Mouse (Mus musculus) cortical plate, adult 2 months (tissue): Measurements from ENCODE around the gene Rala.

ENCODE experiments used
- CTCF ChIP-seq: fragments of 200-500 bp; IDR thresholded peaks from 2 replicates; pipeline ENCODE4 v1.5.1; 2011; ENCODE audit warnings: mild to moderate bottlenecking, control low read depth, low read length; ENCODE audit not compliant: insufficient read depth; ENCODE audit errors: extremely low read depth
- POLR2A ChIP-seq: fragments of 200-500 bp; IDR thresholded peaks from 2 replicates; pipeline ENCODE4 v1.6.1; 2011; ENCODE audit warnings: mild to moderate bottlenecking, low read length, control low read depth; ENCODE audit not compliant: insufficient read depth; ENCODE audit errors: extremely low read depth

DNA sequence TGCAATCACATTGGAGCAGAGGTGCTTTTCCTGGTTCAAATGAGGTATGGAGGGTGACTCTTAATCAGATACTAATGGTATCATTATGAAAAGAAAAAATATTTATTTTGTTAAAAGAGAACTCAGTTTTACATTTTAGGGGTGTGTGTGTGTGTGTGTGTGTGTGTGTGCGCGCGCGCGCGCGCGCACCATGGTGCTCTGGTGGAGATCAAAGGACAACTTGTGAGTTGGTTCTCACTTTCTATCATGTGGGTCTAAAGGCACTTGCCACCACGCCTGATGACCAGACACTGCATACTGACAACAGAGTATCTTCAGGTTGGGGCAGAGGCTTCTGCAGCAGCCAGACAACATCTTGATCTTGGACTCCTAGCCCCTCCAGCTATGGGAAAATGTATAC is 30.7 kb upstream of the Rala start:
- TF ChIP-seq POLR2A (no peak), CTCF (no peak)
